Mouse (Mus musculus): Measurements from ENCODE around the gene Hils1. TPM values are rescaled to one million over a fixed set of nuclear protein-coding genes. Genes with fewer than 3 reads are reported as not detected.

Hils1 gene
- polyA plus RNA-seq, 1 experiment: not detected

DNA sequence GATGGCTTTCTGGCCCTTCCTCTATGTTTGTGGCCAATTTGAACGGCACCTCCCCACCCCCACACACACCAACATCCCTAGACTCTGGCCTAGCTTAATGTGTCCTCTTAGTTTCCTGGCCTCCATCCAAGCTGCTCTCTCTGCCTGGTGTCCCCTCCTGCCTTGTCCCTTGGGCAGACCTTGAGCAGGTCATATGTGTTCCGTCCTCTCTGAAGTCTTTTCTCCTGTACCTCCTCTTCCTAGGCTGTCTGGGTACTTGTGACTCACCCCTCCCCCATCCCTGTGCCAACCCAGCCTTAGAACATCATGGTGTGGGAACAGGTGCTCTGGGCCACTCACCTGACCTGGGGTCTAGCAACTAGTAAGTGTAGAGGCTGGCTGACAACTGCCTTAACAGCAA lies 7.6 kb downstream of the Hils1 start:
- no peak for TF ChIP-seq GATA1 (IDR thresholded peaks at IDR 0.05; ENCODE audit: low read length)

DNA sequence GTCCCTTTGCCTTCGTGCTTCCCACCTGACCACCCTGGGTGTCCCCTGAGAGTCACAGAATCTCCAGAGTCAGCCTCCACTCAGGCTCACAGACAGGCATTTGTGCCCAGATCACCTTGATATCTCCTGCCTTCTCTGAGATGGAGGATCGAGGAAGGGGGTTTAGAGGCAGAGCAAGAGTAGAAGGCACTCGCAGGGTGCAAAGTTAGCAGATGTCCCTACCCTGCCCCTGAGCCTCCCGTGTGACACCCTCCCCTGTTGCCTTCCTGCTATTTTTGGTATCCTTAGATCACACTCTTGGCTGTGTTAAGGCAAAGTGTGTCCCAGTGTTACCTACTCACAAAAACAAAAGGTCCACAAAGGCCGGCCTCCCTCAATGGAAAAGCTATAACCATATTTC lies 8.8 kb downstream of the Hils1 start, which contains the start of gene Sgca:
Sgca (minus strand) TSS at position 129 of the 400 bp plus-strand sequence.
- no peak for TF ChIP-seq GATA1 (IDR thresholded peaks at IDR 0.05; ENCODE audit: low read length)

- no peak for TF ChIP-seq GATA1 (IDR thresholded peaks at IDR 0.05; ENCODE audit: low read length)
Observed at GRCm38 (mm10) chr11:94978178-94978915, 11.0 kb downstream of the Hils1 start.

- TF ChIP-seq GATA1 (IDR thresholded peaks at IDR 0.05; ENCODE audit: low read length): no peak
Observed at GRCm38 (mm10) chr11:94978947-94979346, 11.6 kb downstream of the Hils1 start.

DNA sequence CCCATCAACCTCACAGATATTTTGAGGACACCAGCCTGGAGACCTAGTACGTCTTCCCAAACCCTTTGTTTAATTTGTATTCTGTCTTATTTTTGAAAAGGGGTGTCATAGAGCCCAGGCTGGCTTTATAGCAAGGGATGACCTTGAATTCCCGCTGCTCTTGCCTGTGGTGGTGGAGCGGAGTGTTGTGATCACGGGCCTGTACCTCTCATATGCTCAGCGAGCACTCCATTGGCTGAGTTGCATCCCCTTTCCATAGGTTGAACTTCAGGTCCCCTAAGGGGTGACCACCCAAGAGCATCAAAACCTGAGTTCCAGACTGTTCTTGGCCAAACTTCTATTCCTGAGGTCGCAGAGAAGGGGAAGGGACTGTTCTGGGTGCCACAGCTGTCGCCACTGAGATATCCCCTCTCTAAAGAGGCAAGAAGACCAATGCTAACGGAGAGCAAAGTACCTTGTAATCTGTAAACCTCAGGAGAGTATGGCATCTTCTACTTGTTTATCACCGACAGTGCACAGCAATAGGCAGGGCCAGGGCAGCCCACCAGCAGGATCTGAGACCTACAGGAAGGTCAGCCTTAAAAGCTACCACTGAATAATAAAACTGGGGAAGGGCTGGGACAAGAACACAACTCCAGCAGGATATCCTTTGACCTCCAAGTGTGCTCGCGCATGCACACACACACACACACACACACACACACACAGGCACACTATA lies 12.2 kb downstream of the Hils1 start:
- no peak for TF ChIP-seq GATA1 (IDR thresholded peaks at IDR 0.05; ENCODE audit: low read length)

GRCm38 (mm10) chr11:94985140-94985539 lies 17.7 kb downstream of the Hils1 start:
- no peak for TF ChIP-seq GATA1 (IDR thresholded peaks at IDR 0.05; ENCODE audit: low read length)

DNA sequence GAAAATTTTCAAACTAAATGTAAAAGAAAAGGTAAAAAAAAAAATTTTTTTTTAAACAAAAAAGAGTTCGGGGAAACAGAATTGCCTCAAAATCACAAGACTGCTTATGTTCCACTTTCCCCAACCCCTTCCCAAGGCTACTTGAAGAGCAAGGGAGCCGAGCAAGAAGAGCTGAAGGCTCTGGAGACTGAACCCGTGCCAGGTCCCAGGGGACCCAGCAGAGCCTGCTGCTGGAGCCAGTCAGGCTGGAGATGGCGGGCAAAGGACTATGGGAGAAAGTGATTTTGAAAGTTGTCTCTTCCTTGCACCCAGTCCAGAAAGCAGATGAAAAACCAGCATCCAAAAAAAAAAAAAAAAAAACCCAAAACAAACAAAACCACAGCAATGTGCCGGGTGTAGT lies 18.4 kb downstream of the Hils1 start:
- TF ChIP-seq GATA1 (IDR thresholded peaks at IDR 0.05; ENCODE audit: low read length): no peak

DNA sequence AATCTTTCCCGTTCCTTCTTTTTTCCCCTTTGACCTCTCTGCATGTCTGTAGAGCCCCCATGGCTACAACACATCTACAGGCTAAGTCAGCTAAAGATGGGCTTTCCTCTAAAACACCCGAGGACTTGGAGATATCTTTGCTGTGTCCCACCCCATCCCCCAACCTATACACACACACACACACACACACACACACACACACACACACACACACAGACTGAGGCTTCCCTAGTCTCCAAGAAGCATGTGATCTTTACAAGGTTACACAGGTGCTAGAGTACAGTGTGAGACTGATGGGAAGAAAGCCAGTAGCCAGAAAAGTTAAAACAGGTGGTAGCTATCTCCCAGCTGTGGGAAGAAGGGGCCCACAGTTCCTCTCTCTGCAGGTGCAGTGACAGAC lies 19.0 kb downstream of the Hils1 start:
- no peak for TF ChIP-seq GATA1 (IDR thresholded peaks at IDR 0.05; ENCODE audit: low read length)

GRCm38 (mm10) chr11:94987341-94987740 lies 19.9 kb downstream of the Hils1 start:
- TF ChIP-seq GATA1 (IDR thresholded peaks at IDR 0.05; ENCODE audit: low read length): no peak

DNA sequence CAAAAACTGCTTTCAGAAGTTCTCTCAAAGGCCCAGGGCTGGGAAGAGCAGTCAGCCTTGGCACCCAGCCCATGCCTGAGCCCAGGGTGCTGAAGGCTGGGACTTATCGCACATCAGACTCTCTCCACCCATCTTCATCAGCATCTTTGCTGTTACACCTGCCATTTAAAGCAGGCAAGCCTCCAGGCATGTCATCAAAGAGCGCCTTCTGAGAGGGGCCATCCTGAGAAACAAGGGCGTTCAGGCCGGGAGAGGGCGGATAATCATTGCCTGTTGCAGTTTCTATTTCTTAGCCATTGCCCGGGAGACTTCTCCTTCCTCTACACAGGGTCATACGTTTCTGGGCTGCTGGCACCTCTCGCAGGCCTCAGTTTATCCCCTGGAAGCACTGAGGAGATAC lies 20.5 kb downstream of the Hils1 start:
- TF ChIP-seq GATA1 (IDR thresholded peaks at IDR 0.05; ENCODE audit: low read length): no peak

- TF ChIP-seq GATA1 (IDR thresholded peaks at IDR 0.05; ENCODE audit: low read length): no peak
Observed at GRCm38 (mm10) chr11:94988780-94989561, 21.6 kb downstream of the Hils1 start.

DNA sequence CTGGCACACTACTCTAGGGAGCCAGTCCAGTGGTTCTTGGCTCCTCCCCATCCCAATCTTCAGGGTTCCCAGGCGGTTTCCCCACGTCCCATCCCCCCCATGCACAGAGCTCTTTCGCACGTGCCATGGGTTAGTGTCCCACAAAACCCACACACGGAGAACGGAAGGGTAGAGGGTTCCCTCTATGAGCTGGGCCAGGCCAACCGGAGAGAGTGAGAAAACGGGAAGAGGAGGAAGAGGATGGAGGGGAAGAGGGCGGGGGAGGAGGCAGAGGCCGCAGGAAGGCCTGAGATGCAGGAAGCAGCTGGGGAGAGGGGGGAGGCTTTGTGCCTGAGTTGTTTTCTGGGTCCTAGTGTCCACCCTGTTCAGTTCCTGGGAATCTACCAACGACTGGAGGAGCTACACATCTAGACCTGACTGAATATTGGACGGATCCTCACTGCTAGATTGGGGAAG lies 22.2 kb downstream of the Hils1 start:
- no peak for TF ChIP-seq GATA1 (IDR thresholded peaks at IDR 0.05; ENCODE audit: low read length)

- no peak for TF ChIP-seq GATA1 (IDR thresholded peaks at IDR 0.05; ENCODE audit: low read length)
Observed at GRCm38 (mm10) chr11:94990102-94990748, 22.8 kb downstream of the Hils1 start.

GRCm38 (mm10) chr11:94990749-94991577 lies 23.6 kb downstream of the Hils1 start, which contains the start of gene Ppp1r9b:
Gene Ppp1r9b, plus strand, starts transcription at chr11:94991035.
- TF ChIP-seq GATA1 (IDR thresholded peaks at IDR 0.05; ENCODE audit: low read length): no peak
